Mouse (Mus musculus): ENCODE results near the gene Nxf7.
"Not testable (repeated sequence)": the region's sequence is repeated elsewhere in the genome, so short reads cannot be mapped to it uniquely, and the experiment has no call there.

DNA sequence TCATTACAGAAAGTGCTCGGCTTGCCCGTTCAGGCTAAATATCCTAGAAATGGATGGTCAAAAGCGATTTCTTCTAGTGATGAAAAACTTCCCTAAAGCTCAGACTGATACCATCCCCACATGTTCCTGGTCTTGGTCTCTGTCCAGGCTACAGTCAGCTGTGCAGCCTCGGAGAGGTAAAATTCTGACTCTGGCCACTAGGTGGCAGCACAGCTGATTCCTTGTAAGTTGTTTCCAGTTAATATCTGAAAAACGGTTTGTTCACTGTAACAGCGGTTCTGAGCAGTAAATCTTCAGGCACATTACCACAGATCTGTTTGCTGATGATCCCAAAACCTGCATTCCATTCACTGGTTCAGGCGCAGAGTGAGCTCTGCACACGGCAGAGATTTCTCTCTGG, 38.9 kb downstream of the Nxf7 start:
- TF ChIP-seq POLR2A, EP300 (IDR thresholded peaks at IDR 0.05; ENCODE audit: insufficient read depth, low read depth, low read length): not testable (repeated sequence)
- peak; percentile 63 for TF ChIP-seq CTCF (IDR thresholded peaks at IDR 0.05)
